Mouse (Mus musculus): ENCODE data around the gene Mrps34.

Gene Mrps34

GRCm38 (mm10) chr17:24881738-24882440, 13.0 kb upstream of the Mrps34 start:
- no peak for DNase-seq (ENCODE audit: low spot score)

GRCm38 (mm10) chr17:24884391-24884790, 10.5 kb upstream of the Mrps34 start:
- DNase-seq (ENCODE audit: low spot score): no peak

GRCm38 (mm10) chr17:24885356-24886133, 9.4 kb upstream of the Mrps34 start:
- no peak for DNase-seq (ENCODE audit: low spot score)

GRCm38 (mm10) chr17:24886134-24886931, 8.6 kb upstream of the Mrps34 start, which contains the start of the genes Nubp2 and Spsb3:
Nubp2 (minus strand) TSS chr17:24886349.
Spsb3 (plus strand) TSS chr17:24886643.
- DNase-seq (ENCODE audit: low spot score): peak; percentile 98

GRCm38 (mm10) chr17:24886932-24887271, 8.0 kb upstream of the Mrps34 start:
- DNase-seq (ENCODE audit: low spot score): no peak

- DNase-seq (ENCODE audit: low spot score): no peak
Measured at GRCm38 (mm10) chr17:24887291-24888080, 7.4 kb upstream of the Mrps34 start.

GRCm38 (mm10) chr17:24888862-24889261, 6.1 kb upstream of the Mrps34 start:
- no peak for DNase-seq (ENCODE audit: low spot score)

- DNase-seq (ENCODE audit: low spot score): no peak
Measured at GRCm38 (mm10) chr17:24890151-24891092, 4.5 kb upstream of the Mrps34 start.

- DNase-seq (ENCODE audit: low spot score): no peak
Measured at GRCm38 (mm10) chr17:24891321-24891720, 3.6 kb upstream of the Mrps34 start.

GRCm38 (mm10) chr17:24892785-24893184, 2.1 kb upstream of the Mrps34 start:
- no peak for DNase-seq (ENCODE audit: low spot score)

- no peak for DNase-seq (ENCODE audit: low spot score)
Measured at GRCm38 (mm10) chr17:24893276-24893675, 1.6 kb upstream of the Mrps34 start.

GRCm38 (mm10) chr17:24894061-24894994, 588 bp upstream of the Mrps34 start:
- no peak for DNase-seq (ENCODE audit: low spot score)

- DNase-seq (ENCODE audit: low spot score): no peak
Measured at GRCm38 (mm10) chr17:24895571-24896240, 790 bp downstream of the Mrps34 start.

- DNase-seq (ENCODE audit: low spot score): peak; percentile 91
Measured at GRCm38 (mm10) chr17:24896241-24896992, 1.5 kb downstream of the Mrps34 start, which contains the start of gene Nme3. Nme3 (plus strand) TSS chr17:24896500.

GRCm38 (mm10) chr17:24896993-24897269, 2.0 kb downstream of the Mrps34 start:
- peak; percentile 34 for DNase-seq (ENCODE audit: low spot score)

- DNase-seq (ENCODE audit: low spot score): no peak
Measured at GRCm38 (mm10) chr17:24897600-24897999, 2.7 kb downstream of the Mrps34 start.

GRCm38 (mm10) chr17:24898041-24898854, 3.3 kb downstream of the Mrps34 start:
- no peak for DNase-seq (ENCODE audit: low spot score)

Measured in yolk sac, embryonic 10.5 days (tissue).